Mouse (Mus musculus) forebrain, embryonic 14.5 days (tissue): ENCODE results near the gene Slc7a7. TPM values are rescaled to one million over a fixed set of nuclear protein-coding genes. Genes with fewer than 3 reads are reported as not detected.

Experiments
- ATAC-seq: fragments of 200-750 bp; cut with Nextera tagmentation; 2 replicates; pipeline ENCODE4 v1.8.0; 2017; ENCODE audit warnings: mild to moderate bottlenecking, moderate library complexity
- DNase-seq: peaks from one replicate; pipeline ENCODE4 v3.0.0-alpha.2; 2015; ENCODE audit warnings: low spot score
- H3K27ac ChIP-seq: fragments of 300-500 bp; sonication (generic); 2 replicates; pipeline ENCODE4 v1.5.1; 2014; ENCODE audit warnings: low read depth, mild to moderate bottlenecking, control low read depth, low read length, moderate library complexity
- H3K27me3 ChIP-seq: fragments of 300-500 bp; sonication (generic); replicated peaks from 2 replicates; pipeline ENCODE4 v1.6.1; 2014; ENCODE audit warnings: low read length, control low read depth, mixed read lengths; ENCODE audit not compliant: control insufficient read depth, insufficient read depth
- H3K36me3 ChIP-seq: fragments of 300-500 bp; sonication (generic); 2 replicates; pipeline ENCODE4 v1.6.1; 2014; ENCODE audit warnings: low read length, control low read depth; ENCODE audit not compliant: control insufficient read depth, insufficient read depth
- H3K4me1 ChIP-seq: fragments of 300-500 bp; sonication (generic); 2 replicates; pipeline ENCODE4 v1.6.1; 2014; ENCODE audit warnings: antibody characterized with exemption, low read length, control low read depth; ENCODE audit not compliant: control insufficient read depth, insufficient read depth
- H3K4me2 ChIP-seq: fragments of 300-500 bp; sonication (generic); 2 replicates; pipeline ENCODE4 v1.6.1; 2014; ENCODE audit warnings: mild to moderate bottlenecking, control low read depth, low read length
- H3K4me3 ChIP-seq: fragments of 300-500 bp; sonication (generic); 2 replicates; pipeline ENCODE4 v1.5.1; 2014; ENCODE audit warnings: low read depth, low read length, control low read depth
- H3K9ac ChIP-seq: fragments of 300-500 bp; sonication (generic); 2 replicates; pipeline ENCODE4 v1.6.1; 2014; ENCODE audit warnings: mild to moderate bottlenecking, low read length, control low read depth, moderate library complexity
- H3K9me3 ChIP-seq: fragments of 300-500 bp; sonication (generic); replicated peaks from 2 replicates; pipeline ENCODE4 v1.6.1; 2016; ENCODE audit warnings: low read length, control low read depth, mixed read lengths; ENCODE audit not compliant: control insufficient read depth
- WGBS: fragments of 180-500 bp; shearing (Covaris S2); extraction: QIAGEN DNeasy Blood & Tissue Kit; methylation state at CpG from one replicate; pipeline ENCODE4 v1.1.7; 2014; 5-methylcytosine and 5-hydroxymethylcytosine counted together
- polyA plus RNA-seq: library from polyadenylated mRNA; unstranded; fragments of >200 nt; fragmentation: Nextera tagmentation; extraction: Ambion mirVana; gene quantifications from 2 replicates; pipeline ENCODE4 v1.2.1, GENCODE M21; 2014

Gene Slc7a7
- polyA plus RNA-seq, 1 experiment from 2014 or later, result 4.3 TPM

DNA sequence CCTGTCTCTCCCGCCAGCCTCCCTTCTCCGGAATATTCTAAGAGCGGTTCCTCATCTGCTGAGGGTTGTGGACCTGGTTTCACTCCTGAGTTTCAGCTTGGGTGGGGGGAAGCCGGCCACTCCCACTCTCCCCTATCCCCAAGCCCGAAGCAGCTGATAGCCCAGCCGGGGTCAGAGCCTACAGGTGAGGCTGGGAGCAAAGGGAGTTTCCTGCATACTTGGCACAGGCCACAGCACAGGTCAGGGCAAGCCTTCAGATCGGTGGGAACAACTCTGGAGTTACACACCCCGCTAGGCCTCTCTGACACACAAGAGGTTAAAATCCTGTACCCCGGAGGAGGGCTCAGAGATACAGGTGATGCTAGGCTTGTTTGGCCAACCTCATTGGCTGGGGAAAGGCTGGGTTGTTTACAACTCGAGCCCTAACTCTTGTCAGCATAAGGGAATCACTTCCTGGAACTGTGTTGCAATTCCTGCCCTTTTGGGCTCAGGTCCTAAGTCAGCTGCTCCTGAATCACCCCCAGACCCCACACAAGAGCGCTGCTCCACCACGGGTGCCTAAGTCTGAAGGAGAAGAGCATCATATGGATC lies 16.5 kb upstream of the Slc7a7 start:
- H3K4me2 ChIP-seq, result peak overlapping the region; percentile 69
- DNase-seq (no peak), ATAC-seq (no peak)
- peaks cover 33% of the 10 kb centered on the region for H3K36me3 ChIP-seq
- peak overlapping the region; percentile 95; the same call in 1 of the 2 replicates for H3K9ac ChIP-seq
- WGBS, result 66% methylated on average over 12 of the region's 12 CpGs
- no peaks in the 10 kb centered on the region for H3K27me3 ChIP-seq
- H3K27ac ChIP-seq, result peak overlapping the region; percentile 95; the same call in 1 of the 2 replicates
- peak overlapping the region; percentile 68 for H3K4me3 ChIP-seq
- H3K9me3 ChIP-seq, result no peaks in the 10 kb centered on the region
- peaks cover 18% of the 10 kb centered on the region for H3K4me1 ChIP-seq

DNA sequence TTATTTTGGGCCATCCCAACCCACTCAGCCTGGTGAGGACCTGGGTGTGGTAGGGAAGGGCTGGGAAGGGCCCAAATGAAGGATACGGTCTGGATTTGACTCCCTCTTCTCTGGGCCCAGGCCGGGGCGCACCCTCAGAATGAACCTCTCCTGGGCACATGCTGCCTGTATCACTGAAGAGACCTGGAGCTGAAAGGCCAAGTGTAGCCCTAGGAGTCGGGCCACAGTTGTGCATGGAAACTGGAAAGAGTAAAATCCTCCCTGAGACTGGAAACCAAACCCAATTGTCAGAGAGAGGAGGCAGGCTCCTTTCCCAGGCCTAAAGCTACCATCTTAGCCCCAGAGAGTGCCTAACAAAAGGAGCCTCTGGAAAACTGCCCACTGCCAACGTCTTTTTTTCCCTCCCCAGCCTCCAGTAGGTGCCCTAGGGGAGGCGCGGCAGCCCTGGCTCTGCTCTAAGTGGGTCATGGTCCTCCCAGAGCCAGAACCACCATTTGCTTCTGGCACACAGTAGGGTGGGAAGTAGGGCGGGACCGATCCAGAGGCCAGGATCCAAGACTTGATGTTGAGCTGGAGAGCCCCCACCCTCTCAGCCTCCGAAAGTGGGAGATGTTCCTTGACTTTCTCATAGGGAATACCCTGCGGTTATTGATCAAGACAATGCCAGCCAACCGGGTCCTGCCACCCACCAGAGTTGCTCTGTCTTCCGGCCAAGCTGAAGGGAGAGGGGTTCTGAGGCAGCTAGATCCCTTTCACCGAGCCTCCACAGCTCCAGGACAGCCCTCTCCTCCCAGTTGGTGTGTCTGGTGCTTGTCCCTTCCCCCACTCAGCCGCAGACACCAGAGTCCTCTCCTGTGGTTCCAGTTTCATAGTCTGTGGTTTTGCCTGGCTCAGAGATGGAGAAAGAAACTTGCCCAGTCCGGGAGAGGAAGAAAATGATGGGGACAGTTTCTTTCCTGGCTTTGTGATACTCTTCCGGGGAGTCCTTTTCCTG lies 15.6 kb upstream of the Slc7a7 start:
- Histone ChIP-seq H3K4me3 (peak overlapping the region; percentile 68), H3K36me3 (peaks cover 30% of the 10 kb centered on the region), H3K9me3 (no peaks in the 10 kb centered on the region), H3K27me3 (no peaks in the 10 kb centered on the region), H3K4me1 (peaks cover 18% of the 10 kb centered on the region), H3K27ac (peak overlapping the region; percentile 95), H3K4me2 (peak overlapping the region; percentile 69), H3K9ac (peak overlapping the region; percentile 95)
- ATAC-seq (peak; percentile 11; the same call in 1 of the 2 replicates), DNase-seq (peak; percentile 57)
- WGBS, result 43% methylated on average over 17 of the region's 17 CpGs

- peaks cover 25% of the 10 kb centered on the region for H3K4me1 ChIP-seq
- peak; percentile 51 for DNase-seq
- WGBS, result 3% methylated on average over 54 of the region's 54 CpGs
Observed at GRCm38 (mm10) chr14:54432078-54432836, 14.7 kb upstream of the Slc7a7 start.

GRCm38 (mm10) chr14:54431334-54432077 lies 13.9 kb upstream of the Slc7a7 start, which contains the start of gene Mmp14:
Gene Mmp14 (plus strand): TSS chr14:54431612.
- no peaks in the 10 kb centered on the region for H3K9me3 ChIP-seq
- H3K4me1 ChIP-seq, result peaks cover 25% of the 10 kb centered on the region
- peak within 1 kb of the TSS; percentile 95 for H3K9ac ChIP-seq
- ATAC-seq (peak; percentile 49), DNase-seq (peak; percentile 86)
- peak within 1 kb of the TSS; percentile 68 for H3K4me3 ChIP-seq
- no peaks in the 10 kb centered on the region for H3K27me3 ChIP-seq
- under 1% methylated on average over 47 of the region's 49 CpGs for WGBS
- H3K36me3 ChIP-seq, result peaks cover 27% of the 10 kb centered on the region
- peak within 1 kb of the TSS; percentile 95 for H3K27ac ChIP-seq
- H3K4me2 ChIP-seq, result peak within 1 kb of the TSS; percentile 69

More at GRCm38 (mm10) chr14:54432078-54432836, 14.7 kb upstream of the Slc7a7 start:
- Histone ChIP-seq H3K4me2 (peak overlapping the region; percentile 69), H3K4me3 (peak overlapping the region; percentile 68), H3K36me3 (peaks cover 28% of the 10 kb centered on the region), H3K27me3 (no peaks in the 10 kb centered on the region), H3K9ac (peak overlapping the region; percentile 95), H3K9me3 (no peaks in the 10 kb centered on the region), H3K27ac (peak overlapping the region; percentile 95)
- peak; percentile 38 for ATAC-seq

GRCm38 (mm10) chr14:54430406-54431145 lies 13.0 kb upstream of the Slc7a7 start:
- DNase-seq (peak; percentile 22), ATAC-seq (no peak)
- Histone ChIP-seq H3K9ac (peak overlapping the region; percentile 95), H3K4me3 (peak overlapping the region; percentile 68), H3K4me2 (peak overlapping the region; percentile 69), H3K36me3 (peaks cover 18% of the 10 kb centered on the region), H3K9me3 (no peaks in the 10 kb centered on the region), H3K4me1 (peaks cover 31% of the 10 kb centered on the region), H3K27ac (peak overlapping the region; percentile 95), H3K27me3 (no peaks in the 10 kb centered on the region)
- WGBS, result 4% methylated on average over 18 of the region's 18 CpGs

DNA sequence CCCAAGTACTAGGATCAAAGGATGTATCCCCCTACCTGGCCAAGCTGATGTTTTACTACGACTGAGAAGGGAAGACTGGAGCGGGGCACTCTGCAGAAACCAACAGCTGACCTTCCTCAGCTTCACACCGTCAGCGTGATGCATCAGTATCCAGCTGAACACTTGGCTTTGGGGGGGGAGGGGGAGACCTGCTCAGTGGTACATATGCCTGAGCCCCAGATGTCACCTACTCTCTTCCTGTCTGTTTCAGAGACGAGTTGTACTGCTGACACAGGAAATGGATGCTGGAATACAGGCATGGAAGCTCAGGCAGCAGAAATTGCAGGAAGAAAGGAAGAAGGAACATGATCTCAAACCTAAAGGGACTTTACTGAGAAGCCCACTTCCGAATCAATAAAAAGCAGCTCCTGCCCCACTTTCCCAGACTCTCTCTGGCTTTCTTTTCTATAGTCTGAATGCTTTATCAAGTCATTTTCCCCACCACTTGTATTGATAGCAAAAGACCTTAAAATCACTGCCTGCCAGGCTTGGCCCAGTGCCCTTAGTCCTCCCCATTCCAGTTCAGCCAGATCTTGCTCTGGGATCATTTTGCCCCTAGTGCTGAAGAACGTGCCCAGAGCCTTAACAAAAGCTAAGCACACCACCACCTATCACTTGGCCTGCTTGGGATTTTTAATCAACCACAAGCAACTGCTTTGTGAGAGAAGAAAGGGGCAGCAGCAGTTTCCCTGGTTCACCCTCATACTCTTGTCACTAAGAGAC lies 11.9 kb upstream of the Slc7a7 start:
- Histone ChIP-seq H3K9me3 (no peaks in the 10 kb centered on the region), H3K9ac (no peak overlapping the region), H3K4me3 (peak overlapping the region; percentile 68; the same call in 1 of the 2 replicates), H3K27ac (peak overlapping the region; percentile 95), H3K27me3 (no peaks in the 10 kb centered on the region), H3K4me1 (peaks cover 31% of the 10 kb centered on the region), H3K4me2 (peak overlapping the region; percentile 69), H3K36me3 (peaks cover 15% of the 10 kb centered on the region)
- peak; percentile 49 for DNase-seq
- 59% methylated on average over 7 of the region's 7 CpGs for WGBS
- no peak for ATAC-seq

DNA sequence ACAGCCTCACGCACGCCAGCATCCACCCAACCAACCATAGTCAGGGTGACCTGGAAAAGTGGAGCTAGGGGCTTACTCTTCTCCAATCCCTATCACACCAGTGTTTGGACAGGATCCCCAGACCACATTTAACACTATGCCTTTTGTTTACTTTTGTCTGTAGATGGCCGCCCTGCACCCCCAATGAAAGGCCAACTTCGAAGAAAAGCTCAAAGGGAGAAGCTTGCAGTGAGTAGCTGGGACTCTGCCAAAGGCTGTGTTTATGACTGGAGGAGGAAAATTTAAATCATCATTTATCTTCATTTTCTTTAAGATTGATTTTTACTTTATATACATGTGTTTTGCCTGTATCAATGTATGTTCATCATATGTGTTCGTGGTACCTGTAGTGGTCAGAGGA lies 10.8 kb upstream of the Slc7a7 start:
- 88% methylated on average over 5 of the region's 5 CpGs for WGBS
- Histone ChIP-seq H3K27me3 (no peaks in the 10 kb centered on the region), H3K4me1 (peaks cover 26% of the 10 kb centered on the region), H3K4me3 (no peak overlapping the region), H3K4me2 (no peak overlapping the region), H3K9ac (no peak overlapping the region), H3K36me3 (peaks cover 15% of the 10 kb centered on the region), H3K9me3 (no peaks in the 10 kb centered on the region), H3K27ac (no peak overlapping the region)
- ATAC-seq (no peak), DNase-seq (no peak)
